Mouse (Mus musculus): ENCODE results near the gene Dchs2.
A peak's percentile ranks its signal among the peaks of the same experiment; 100 is the strongest.

Gene Dchs2

DNA sequence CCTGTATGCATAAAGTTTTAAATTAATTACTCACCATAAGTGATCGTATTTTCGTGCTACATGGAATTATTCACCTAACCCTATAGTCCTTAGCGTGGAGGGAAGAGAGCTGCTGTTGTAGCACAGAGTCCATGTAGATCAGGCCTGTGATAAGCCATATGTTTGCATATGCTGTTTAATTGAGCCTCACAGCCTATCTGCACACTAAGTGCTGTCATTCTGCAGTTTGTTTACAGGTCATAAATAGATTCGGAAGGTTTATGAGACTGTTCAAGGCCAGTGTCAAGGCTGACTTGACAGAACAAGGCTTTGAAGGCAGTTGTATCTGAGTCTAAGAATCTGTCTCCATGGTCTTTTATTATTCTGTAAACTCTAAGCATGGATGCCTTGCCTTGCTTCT is 138.3 kb downstream of the Dchs2 start:
- no peak for DNase-seq

GRCm38 (mm10) chr3:83270228-83270627 is 142.5 kb downstream of the Dchs2 start:
- no peak for DNase-seq

GRCm38 (mm10) chr3:83270982-83271381 is 143.2 kb downstream of the Dchs2 start:
- no peak for DNase-seq

GRCm38 (mm10) chr3:83273555-83274244 is 146.0 kb downstream of the Dchs2 start:
- peak; percentile 51 for DNase-seq

- no peak for DNase-seq
Observed at GRCm38 (mm10) chr3:83275703-83276102, 148.0 kb downstream of the Dchs2 start.

- no peak for DNase-seq
Observed at GRCm38 (mm10) chr3:83283882-83284281, 156.1 kb downstream of the Dchs2 start.

- peak; percentile 10 for DNase-seq
Observed at GRCm38 (mm10) chr3:83286975-83287405, 159.2 kb downstream of the Dchs2 start.

- DNase-seq = no peak
Observed at GRCm38 (mm10) chr3:83288118-83288840, 160.5 kb downstream of the Dchs2 start.

- DNase-seq = no peak
Observed at GRCm38 (mm10) chr3:83290482-83290881, 162.7 kb downstream of the Dchs2 start.

DNA sequence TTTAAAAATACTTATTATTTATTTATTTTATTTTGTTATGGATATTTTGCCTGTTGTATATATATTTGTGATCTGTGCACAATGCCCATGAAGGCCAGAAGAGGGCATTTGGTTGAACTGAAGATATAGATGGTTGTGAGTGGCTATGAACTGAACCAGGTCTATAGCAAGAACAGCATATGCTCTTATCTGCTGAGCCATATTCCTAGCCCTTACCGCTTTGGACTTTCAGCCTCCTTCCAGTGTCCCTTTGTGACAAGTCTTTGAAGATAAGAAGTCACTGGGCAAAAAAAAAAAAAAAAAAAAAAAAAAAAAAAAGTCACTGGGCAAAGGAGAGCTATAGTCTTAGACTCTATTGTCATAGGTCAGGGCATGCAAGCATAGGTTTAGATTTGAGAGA is 163.2 kb downstream of the Dchs2 start:
- no peak for DNase-seq

DNA sequence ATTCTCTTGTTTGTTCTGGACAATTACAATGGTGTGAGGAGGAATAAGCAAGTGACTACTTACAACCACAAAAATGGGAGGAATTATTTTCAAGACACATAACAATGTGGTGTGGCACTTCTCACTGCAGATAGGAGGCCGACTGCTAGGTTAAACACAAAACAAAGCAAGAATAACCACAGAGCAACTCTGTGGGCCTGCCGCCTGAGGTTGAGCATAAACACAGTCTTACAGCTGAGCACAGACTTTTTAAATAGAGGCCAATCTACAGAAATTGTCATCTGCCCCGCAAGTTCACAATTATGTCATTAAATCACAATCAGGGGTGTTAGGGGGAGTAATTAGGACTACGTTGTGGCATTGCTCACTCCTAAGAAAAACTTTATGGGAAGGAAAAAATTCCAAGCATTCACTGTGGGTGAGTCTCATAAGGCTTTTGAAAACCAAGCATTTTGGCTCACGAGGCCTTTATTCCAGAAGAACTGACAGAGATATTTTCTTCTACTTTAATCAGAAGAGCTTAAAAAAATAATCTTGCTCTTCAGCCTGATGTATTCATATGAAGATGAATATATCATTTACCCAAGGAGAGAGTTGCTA is 172.1 kb downstream of the Dchs2 start:
- no peak for DNase-seq

DNA sequence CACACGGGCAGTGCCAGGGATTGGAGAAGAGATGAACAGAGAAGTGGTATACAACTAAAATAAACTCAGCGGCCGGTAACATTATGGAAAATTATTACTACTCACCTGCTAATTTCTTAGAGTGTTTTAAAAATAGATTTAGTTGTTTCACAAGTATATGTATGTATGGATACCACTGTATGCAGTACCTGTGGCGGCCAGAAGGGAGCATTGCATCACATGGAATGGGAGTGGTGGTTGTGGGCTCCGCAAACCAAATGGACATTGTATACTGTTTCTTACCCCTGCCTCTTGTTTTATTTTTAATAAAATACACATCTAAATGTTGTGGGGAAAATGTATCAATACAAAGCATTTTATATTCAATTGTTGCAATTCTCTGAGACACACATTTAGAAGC is 176.1 kb downstream of the Dchs2 start:
- DNase-seq = no peak

GRCm38 (mm10) chr3:83345928-83346327 is 218.2 kb downstream of the Dchs2 start:
- DNase-seq = no peak

GRCm38 (mm10) chr3:83368500-83369068 is 240.8 kb downstream of the Dchs2 start:
- no peak for DNase-seq

DNA sequence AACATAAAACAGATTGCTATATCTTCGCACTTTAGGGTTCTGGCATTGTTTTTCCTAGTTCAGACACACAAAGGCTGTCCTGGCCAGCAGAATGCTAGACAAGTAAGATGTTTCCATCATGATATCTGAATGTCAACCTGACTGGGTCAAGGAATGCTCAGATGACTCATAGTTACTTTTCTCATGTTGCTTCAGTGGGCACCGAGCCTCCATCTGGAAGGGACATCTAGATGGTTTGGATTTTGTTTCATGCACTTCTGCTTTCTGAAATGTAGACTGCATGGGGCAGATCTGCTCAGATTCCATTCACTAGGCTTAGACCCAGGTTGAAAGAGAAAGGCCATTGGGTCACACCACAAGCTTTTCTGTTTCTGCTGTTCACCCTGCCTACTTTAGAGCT is 242.1 kb downstream of the Dchs2 start:
- DNase-seq = no peak

DNA sequence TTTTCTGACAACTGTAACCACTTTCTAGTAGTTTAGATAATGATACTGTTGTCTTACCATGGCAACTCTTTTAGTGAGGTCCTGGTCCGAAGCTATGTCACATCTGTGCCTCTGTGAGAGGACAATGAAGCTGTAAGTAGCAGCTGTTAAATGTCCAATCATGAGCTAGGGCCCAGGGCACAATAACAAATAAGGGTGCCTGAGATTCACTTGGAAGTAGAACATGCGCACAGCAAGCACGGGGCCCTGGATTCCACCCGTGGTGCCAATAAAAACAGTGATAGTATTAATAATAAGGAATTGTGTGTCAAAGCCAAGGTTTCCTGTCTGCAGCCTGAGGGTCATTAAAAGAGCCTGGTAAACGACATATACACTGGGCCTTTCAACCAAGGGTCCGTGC is 246.6 kb downstream of the Dchs2 start:
- no peak for DNase-seq

- DNase-seq = no peak
Observed at GRCm38 (mm10) chr3:83376834-83377233, 249.1 kb downstream of the Dchs2 start.

Measured in cerebellum, adult 8-10 months (tissue).